5 mouse cellular contexts compared by ENCODE assay signal in genomic region chr11:109289378-109289777, GRCm38 (mm10). TPM values are rescaled to one million over a fixed set of nuclear protein-coding genes. Genes with fewer than 3 reads are reported as not detected.
DNase-seq lines count a peak whose midpoint lies in the region; TF ChIP-seq lines count a peak whose summit lies in the region.
"Not testable (repeated sequence)": the region's sequence is repeated elsewhere in the genome, so short reads cannot be mapped to it uniquely, and the experiment has no call there.
"Had no signal": no experiment of that assay in that cellular context is flagged by ENCODE, and none has a peak within 500 bp of the region (broad histone marks: within the 10 kb centered on the region; RNA-seq: fewer than 3 reads in every experiment).

No protein-coding gene starts in this region.

- TF ChIP-seq POLR2A in ES-Bruce4 (IDR thresholded peaks at IDR 0.05; ENCODE audit: insufficient read depth, low read length), result not testable (repeated sequence)

- in situ Hi-C loops in ES-E14 (cut with MboI; ENCODE audit: low sequenced_read_pairs in 2 of 2, unreplicated experiment in 2 of 2), result not testable (repeated sequence)

- not testable (repeated sequence) for H3K4me1 ChIP-seq in ES-Bruce4 (ENCODE audit: control insufficient read depth, insufficient read depth, low read length); ES-E14 (ENCODE audit: control insufficient read depth in 2 of 2, insufficient read depth in 2 of 2, low read length in 2 of 2, poor library complexity in 1 of 2)

- TF ChIP-seq CTCF in ES-Bruce4 (IDR thresholded peaks at IDR 0.05; ENCODE audit: low read depth, low read length), result not testable (repeated sequence)

- not testable (repeated sequence) for H3K36me3 ChIP-seq in ES-Bruce4 (ENCODE audit: control insufficient read depth, insufficient read depth, low read length, poor library complexity, severe bottlenecking); ES-E14 (ENCODE audit: control insufficient read depth, insufficient read depth, low read length, poor library complexity, severe bottlenecking)

- not testable (repeated sequence) for TF ChIP-seq EP300 in ES-Bruce4 (IDR thresholded peaks at IDR 0.05; ENCODE audit: insufficient read depth, low read depth, low read length)

- not testable (repeated sequence) for DNase-seq in ES-E14 (ENCODE audit: low read depth, low spot score)
- DNase-seq in ZHBTc4 (ENCODE audit: low read depth, low spot score), result peak; percentile 91
- DNase-seq in kidney, postnatal 4 days, result peak; percentile 11 to 22

- H3K27ac ChIP-seq in ES-Bruce4 (ENCODE audit: insufficient read depth, low read length); ES-E14 (ENCODE audit: insufficient read depth, low read depth, low read length, poor library complexity, severe bottlenecking): not testable (repeated sequence)

- not testable (repeated sequence) for H3K9me3 ChIP-seq in ES-Bruce4 (replicated peaks; ENCODE audit: control insufficient read depth, insufficient read depth, low read length, poor library complexity, severe bottlenecking); ES-E14 (ENCODE audit: control insufficient read depth, insufficient read depth, low read depth, low read length)

- H3K4me3 ChIP-seq in ES-Bruce4 (ENCODE audit: low read depth, low read length) (peak overlapping the region; percentile 93), ES-E14 (ENCODE audit: insufficient read depth in 1 of 2, low read depth in 1 of 2, low read length in 2 of 2, poor library complexity in 1 of 2, severe bottlenecking in 1 of 2) (peak overlapping the region; percentile 29 to 70; a peak in 3 of 4 replicates)

- H3K27me3 ChIP-seq in ES-Bruce4 (ENCODE audit: control insufficient read depth, insufficient read depth, low read length, poor library complexity, severe bottlenecking), result not testable (repeated sequence)

- not testable (repeated sequence) for H3K9ac ChIP-seq in ES-Bruce4 (ENCODE audit: low read depth, poor library complexity, severe bottlenecking); ES-E14 (ENCODE audit: insufficient read depth, low read depth, low read length, poor library complexity, severe bottlenecking)

TF ChIP-seq in ES-E14, 5 proteins besides CTCF, POLR2A, EP300 and RAD21:
- peak; percentile 63; the same call in 1 of the 2 replicates for TF ChIP-seq HCFC1 (IDR thresholded peaks at IDR 0.05; ENCODE audit: borderline replicate concordance, insufficient read depth, low read length)

RNA-seq across cellular contexts. Expression of gene Rgs9, which starts 8.6 kb away (rescaled TPM):
- 4.8 and 5.1 TPM in 2 replicates for polyA plus RNA-seq in ES-Bruce4 (2011; ENCODE audit: insufficient read depth, insufficient read length, low read depth, missing spikeins)
- 1.6 and 2.5 TPM in 2 replicates for total RNA-seq in ES-E14 (2012; rRNA removed)
- total RNA-seq: MEL had no signal
